Mouse (Mus musculus): ENCODE data around the gene Ssbp3. TPM values are rescaled to one million over a fixed set of nuclear protein-coding genes. Genes with fewer than 3 reads are reported as not detected.

Gene Ssbp3
- polyA plus RNA-seq, 1 experiment: 130 TPM

DNA sequence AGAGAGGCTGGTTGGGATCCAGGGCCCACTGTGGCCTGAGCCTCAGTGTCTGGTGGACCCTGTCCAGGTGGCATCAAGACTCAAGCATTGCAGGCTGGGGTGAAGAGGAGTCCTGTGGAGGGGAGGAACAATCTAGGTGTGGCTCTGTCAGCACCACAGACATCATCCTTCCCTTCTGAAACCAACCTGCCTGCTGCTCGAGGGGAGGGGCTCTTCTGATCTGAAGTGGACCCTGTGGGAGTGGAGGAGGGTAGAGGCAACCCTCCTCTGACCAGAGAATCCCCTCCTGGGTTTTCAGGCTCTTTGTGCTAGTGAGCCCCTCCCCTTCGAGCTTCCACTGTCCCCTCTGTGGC, 25.1 kb downstream of the Ssbp3 start:
- Histone ChIP-seq H3K36me3 (ENCODE audit: control insufficient read depth, insufficient read depth, low read length) (no peaks in the 10 kb centered on the region; the same call in 1 of the 2 replicates), H3K27ac (ENCODE audit: control insufficient read depth, insufficient read depth, low read length) (peak overlapping the region; percentile 1; the same call in 1 of the 2 replicates), H3K4me1 (replicated peaks; ENCODE audit: control insufficient read depth, insufficient read depth, low read length) (peaks cover 74% of the 10 kb centered on the region), H3K4me3 (ENCODE audit: control insufficient read depth, insufficient read depth, low read length) (no peak overlapping the region), H3K27me3 (ENCODE audit: control insufficient read depth, insufficient read depth, low read length) (no peaks in the 10 kb centered on the region)
- TF ChIP-seq POLR2A (IDR thresholded peaks at IDR 0.05; ENCODE audit: control insufficient read depth, extremely low read depth, insufficient read depth, low read length, poor library complexity): no peak
- no peak for TF ChIP-seq CTCF (IDR thresholded peaks at IDR 0.05; ENCODE audit: borderline replicate concordance, control insufficient read depth, extremely low read depth, insufficient read depth, low read length, poor library complexity)
- DNase-seq: no peak
- WGBS: 7% methylated on average over 2 of the region's 2 CpGs

DNA sequence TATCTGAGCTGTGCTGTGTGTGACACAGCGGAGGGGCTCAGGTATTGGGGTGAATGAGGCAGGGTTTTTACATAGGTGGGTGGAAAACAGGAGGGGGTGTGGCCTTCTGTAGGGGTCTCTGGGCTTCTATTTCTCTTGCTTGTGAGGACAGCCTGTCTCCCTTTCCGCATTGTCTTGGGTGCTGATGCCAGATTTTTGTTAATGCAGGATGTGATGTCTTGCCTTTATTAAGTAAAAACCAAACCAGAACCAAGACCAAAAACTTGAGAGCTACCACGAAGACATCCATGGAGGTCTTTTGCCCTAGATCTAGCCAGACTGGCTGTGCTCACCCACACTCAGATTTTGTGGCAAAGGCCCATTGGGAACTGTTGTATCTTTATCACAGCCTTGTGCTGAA, 25.5 kb downstream of the Ssbp3 start:
- 69% methylated on average over 3 of the region's 3 CpGs for WGBS
- H3K36me3 ChIP-seq (ENCODE audit: control insufficient read depth, insufficient read depth, low read length): no peaks in the 10 kb centered on the region; the same call in 1 of the 2 replicates
- TF ChIP-seq POLR2A (IDR thresholded peaks at IDR 0.05; ENCODE audit: control insufficient read depth, extremely low read depth, insufficient read depth, low read length, poor library complexity) (no peak), CTCF (IDR thresholded peaks at IDR 0.05; ENCODE audit: borderline replicate concordance, control insufficient read depth, extremely low read depth, insufficient read depth, low read length, poor library complexity) (no peak)
- H3K4me3 ChIP-seq (ENCODE audit: control insufficient read depth, insufficient read depth, low read length): no peak overlapping the region
- no peak for DNase-seq
- no peak overlapping the region; the same call in 1 of the 2 replicates for H3K27ac ChIP-seq (ENCODE audit: control insufficient read depth, insufficient read depth, low read length)
- H3K27me3 ChIP-seq (ENCODE audit: control insufficient read depth, insufficient read depth, low read length): no peaks in the 10 kb centered on the region
- H3K4me1 ChIP-seq (replicated peaks; ENCODE audit: control insufficient read depth, insufficient read depth, low read length): peaks cover 79% of the 10 kb centered on the region

DNA sequence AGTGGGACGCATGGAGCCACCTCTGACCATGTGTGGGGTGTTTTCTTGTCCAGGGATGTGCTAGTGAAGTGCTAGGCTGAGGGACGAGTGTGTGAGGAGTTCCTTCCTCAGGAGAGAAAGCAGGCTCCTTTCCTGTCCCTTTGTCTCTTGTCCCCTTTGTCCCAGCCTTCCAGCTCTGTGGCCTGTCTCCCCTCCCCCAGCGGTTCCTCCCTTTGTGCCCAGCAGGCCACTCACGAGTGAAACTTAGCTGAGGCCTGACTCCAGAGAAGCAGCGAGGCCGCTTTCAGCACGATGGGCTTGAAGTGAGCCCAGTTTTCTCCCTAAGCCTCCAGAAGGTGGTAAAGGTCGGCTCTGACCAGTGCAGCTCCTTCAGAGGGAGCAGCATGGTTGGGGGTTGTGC, 26.2 kb downstream of the Ssbp3 start:
- no peak for DNase-seq
- no peak overlapping the region for H3K27ac ChIP-seq (ENCODE audit: control insufficient read depth, insufficient read depth, low read length)
- H3K27me3 ChIP-seq (ENCODE audit: control insufficient read depth, insufficient read depth, low read length): no peaks in the 10 kb centered on the region
- 63% methylated on average over 8 of the region's 8 CpGs for WGBS
- no peaks in the 10 kb centered on the region; the same call in 1 of the 2 replicates for H3K36me3 ChIP-seq (ENCODE audit: control insufficient read depth, insufficient read depth, low read length)
- peaks cover 80% of the 10 kb centered on the region for H3K4me1 ChIP-seq (replicated peaks; ENCODE audit: control insufficient read depth, insufficient read depth, low read length)
- no peak overlapping the region for H3K4me3 ChIP-seq (ENCODE audit: control insufficient read depth, insufficient read depth, low read length)
- TF ChIP-seq POLR2A (IDR thresholded peaks at IDR 0.05; ENCODE audit: control insufficient read depth, extremely low read depth, insufficient read depth, low read length, poor library complexity) (no peak), CTCF (IDR thresholded peaks at IDR 0.05; ENCODE audit: borderline replicate concordance, control insufficient read depth, extremely low read depth, insufficient read depth, low read length, poor library complexity) (no peak)

DNA sequence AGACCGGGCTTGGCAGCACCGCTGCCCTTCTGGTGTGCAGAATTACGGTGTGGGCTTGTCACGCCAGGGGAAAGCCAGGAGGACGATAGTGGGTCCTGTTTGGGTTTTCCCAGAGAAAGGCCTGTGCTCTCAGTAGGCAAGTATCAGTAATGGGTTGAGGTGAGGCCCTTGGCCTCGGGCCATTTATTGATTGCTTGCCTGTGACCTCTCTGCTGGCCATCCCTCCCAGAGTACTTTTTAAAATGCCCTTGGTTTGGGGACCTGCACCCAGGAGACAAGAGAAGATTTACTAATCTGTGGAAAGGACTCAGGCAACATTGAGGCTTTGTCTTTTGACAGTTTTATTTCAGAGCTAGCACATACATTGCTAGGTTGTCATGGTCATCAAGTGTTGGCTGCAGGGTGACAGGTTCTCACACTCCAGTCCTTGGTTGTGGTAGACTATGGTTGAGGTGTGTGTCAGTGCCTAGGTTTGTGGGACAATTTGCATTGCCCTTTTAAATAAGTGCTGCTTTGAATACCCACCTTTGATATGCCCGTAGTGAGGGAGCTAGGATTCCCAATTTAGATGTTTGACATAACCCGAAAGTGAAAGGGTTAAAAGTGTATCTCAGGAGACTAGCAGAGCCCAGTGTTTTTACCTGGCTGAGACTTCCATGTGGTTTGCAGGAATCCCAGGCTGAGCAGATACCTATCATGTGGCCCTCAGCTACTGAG, 28.2 kb downstream of the Ssbp3 start:
- no peak for DNase-seq
- H3K27me3 ChIP-seq (ENCODE audit: control insufficient read depth, insufficient read depth, low read length): no peaks in the 10 kb centered on the region
- WGBS: 85% methylated on average over 8 of the region's 8 CpGs
- TF ChIP-seq POLR2A (IDR thresholded peaks at IDR 0.05; ENCODE audit: control insufficient read depth, extremely low read depth, insufficient read depth, low read length, poor library complexity) (no peak), CTCF (IDR thresholded peaks at IDR 0.05; ENCODE audit: borderline replicate concordance, control insufficient read depth, extremely low read depth, insufficient read depth, low read length, poor library complexity) (no peak)
- no peak overlapping the region for H3K4me3 ChIP-seq (ENCODE audit: control insufficient read depth, insufficient read depth, low read length)
- no peak overlapping the region for H3K27ac ChIP-seq (ENCODE audit: control insufficient read depth, insufficient read depth, low read length)
- peaks cover 78% of the 10 kb centered on the region for H3K4me1 ChIP-seq (replicated peaks; ENCODE audit: control insufficient read depth, insufficient read depth, low read length)
- no peaks in the 10 kb centered on the region for H3K36me3 ChIP-seq (ENCODE audit: control insufficient read depth, insufficient read depth, low read length)

DNA sequence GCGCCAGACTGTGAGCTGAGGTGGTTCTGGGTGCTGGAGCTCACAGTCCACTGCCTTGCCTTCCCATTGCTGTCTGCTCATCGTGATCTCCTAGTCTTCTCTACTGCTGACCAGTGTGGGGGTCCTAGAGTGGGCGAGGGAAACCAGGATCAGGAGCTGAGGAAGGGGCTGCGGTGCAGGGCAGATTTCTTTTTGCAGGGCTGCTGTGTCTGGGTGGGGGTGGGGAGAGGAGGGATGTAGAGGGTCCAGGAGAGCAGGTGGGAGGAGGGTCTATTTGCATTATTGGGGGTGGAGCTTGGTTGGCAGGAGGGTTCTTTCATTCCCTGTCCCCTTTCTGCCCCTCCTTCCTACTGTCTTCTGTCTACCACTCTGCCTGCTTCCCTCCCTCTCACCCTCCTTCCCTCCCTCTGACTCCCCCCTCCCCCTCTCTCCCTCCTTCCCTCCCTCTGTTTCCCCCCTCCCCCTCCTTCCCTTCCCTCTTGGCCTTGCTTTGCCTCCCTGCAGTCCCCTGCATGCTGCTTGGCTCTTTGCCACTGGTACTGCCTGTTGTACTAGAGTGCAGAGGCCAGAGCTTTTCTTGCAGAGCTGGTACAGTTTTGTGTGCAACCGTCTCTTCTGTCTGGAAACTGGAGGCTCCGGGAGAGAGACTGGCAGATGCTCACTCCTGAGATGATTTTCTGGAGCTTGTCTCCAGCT, 28.9 kb downstream of the Ssbp3 start:
- Histone ChIP-seq H3K27ac (ENCODE audit: control insufficient read depth, insufficient read depth, low read length) (no peak overlapping the region), H3K4me1 (replicated peaks; ENCODE audit: control insufficient read depth, insufficient read depth, low read length) (peaks cover 78% of the 10 kb centered on the region)
- TF ChIP-seq POLR2A (IDR thresholded peaks at IDR 0.05; ENCODE audit: control insufficient read depth, extremely low read depth, insufficient read depth, low read length, poor library complexity): no peak
- TF ChIP-seq CTCF (IDR thresholded peaks at IDR 0.05; ENCODE audit: borderline replicate concordance, control insufficient read depth, extremely low read depth, insufficient read depth, low read length, poor library complexity): no peak

DNA sequence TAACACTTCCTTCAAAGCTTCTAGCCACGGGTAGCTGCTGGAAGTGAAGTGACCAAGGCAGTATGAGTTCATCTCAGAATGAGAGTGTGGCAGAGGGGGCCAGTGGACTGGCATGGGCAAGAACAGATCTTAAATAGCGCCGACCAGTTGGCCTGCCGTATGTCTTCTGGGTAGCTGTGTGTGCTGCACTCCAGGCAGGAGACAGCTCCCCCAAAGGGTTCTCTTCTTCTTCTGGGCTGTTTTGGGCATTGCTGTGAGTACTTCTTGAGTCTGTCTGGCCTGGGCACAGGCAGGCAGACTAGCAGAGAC, 29.4 kb downstream of the Ssbp3 start:
- DNase-seq: no peak
- TF ChIP-seq POLR2A (IDR thresholded peaks at IDR 0.05; ENCODE audit: control insufficient read depth, extremely low read depth, insufficient read depth, low read length, poor library complexity): no peak
- TF ChIP-seq CTCF (IDR thresholded peaks at IDR 0.05; ENCODE audit: borderline replicate concordance, control insufficient read depth, extremely low read depth, insufficient read depth, low read length, poor library complexity): no peak
- Histone ChIP-seq H3K4me3 (ENCODE audit: control insufficient read depth, insufficient read depth, low read length) (no peak overlapping the region), H3K4me1 (replicated peaks; ENCODE audit: control insufficient read depth, insufficient read depth, low read length) (peaks cover 78% of the 10 kb centered on the region), H3K27me3 (ENCODE audit: control insufficient read depth, insufficient read depth, low read length) (no peaks in the 10 kb centered on the region), H3K36me3 (ENCODE audit: control insufficient read depth, insufficient read depth, low read length) (no peaks in the 10 kb centered on the region), H3K27ac (ENCODE audit: control insufficient read depth, insufficient read depth, low read length) (no peak overlapping the region)
- WGBS: 53% methylated on average over 4 of the region's 4 CpGs

More for the DNA sequence above, 28.9 kb downstream of the Ssbp3 start:
- DNase-seq: no peak
- H3K27me3 ChIP-seq (ENCODE audit: control insufficient read depth, insufficient read depth, low read length): no peaks in the 10 kb centered on the region
- no peak overlapping the region for H3K4me3 ChIP-seq (ENCODE audit: control insufficient read depth, insufficient read depth, low read length)
- 51% methylated on average over 6 of the region's 6 CpGs for WGBS
- no peaks in the 10 kb centered on the region for H3K36me3 ChIP-seq (ENCODE audit: control insufficient read depth, insufficient read depth, low read length)
